Mouse (Mus musculus) neural tube, embryonic 15.5 days (tissue): ENCODE results near the gene Chia1. TPM values are rescaled to one million over a fixed set of nuclear protein-coding genes. Genes with fewer than 3 reads are reported as not detected.
"Not testable (repeated sequence)": the region's sequence is repeated elsewhere in the genome, so short reads cannot be mapped to it uniquely, and the experiment has no call there.

Experiments used
- ATAC-seq: fragments of 200-750 bp; cut with Nextera tagmentation; 2 replicates; pipeline ENCODE4 v1.8.0; 2017; ENCODE audit warnings: mild to moderate bottlenecking, moderate TSS enrichment, moderate library complexity; ENCODE audit not compliant: low FRiP score
- H3K27ac ChIP-seq: fragments of 300-500 bp; sonication (generic); replicated peaks from 2 replicates; pipeline ENCODE4 v1.5.1; 2015; ENCODE audit warnings: mild to moderate bottlenecking, inconsistent platforms
- H3K27me3 ChIP-seq: fragments of 300-500 bp; sonication (generic); replicated peaks from 2 replicates; pipeline ENCODE4 v1.6.1; 2015; ENCODE audit warnings: inconsistent platforms
- H3K36me3 ChIP-seq: fragments of 300-500 bp; sonication (generic); 2 replicates; pipeline ENCODE4 v1.6.1; 2015; ENCODE audit warnings: inconsistent platforms
- H3K4me1 ChIP-seq: fragments of 300-500 bp; sonication (generic); 2 replicates; pipeline ENCODE4 v1.6.1; 2015; ENCODE audit warnings: inconsistent platforms
- H3K4me2 ChIP-seq: fragments of 300-500 bp; sonication (generic); 2 replicates; pipeline ENCODE4 v1.6.1; 2015; ENCODE audit warnings: inconsistent platforms, mild to moderate bottlenecking, moderate library complexity
- H3K4me3 ChIP-seq: fragments of 300-500 bp; sonication (generic); replicated peaks from 2 replicates; pipeline ENCODE4 v1.5.1; 2015; ENCODE audit warnings: mild to moderate bottlenecking, inconsistent platforms
- H3K9ac ChIP-seq: fragments of 300-500 bp; sonication (generic); replicated peaks from 2 replicates; pipeline ENCODE4 v1.6.1; 2015; ENCODE audit warnings: mild to moderate bottlenecking, inconsistent platforms
- H3K9me3 ChIP-seq: fragments of 300-500 bp; sonication (generic); replicated peaks from 2 replicates; pipeline ENCODE4 v1.6.1; 2016; ENCODE audit warnings: inconsistent platforms
- WGBS: fragments of 180-500 bp; shearing (Covaris S2); methylation state at CpG from one replicate; pipeline ENCODE4 v1.1.7; 2015; ENCODE audit warnings: mixed read lengths; 5-methylcytosine and 5-hydroxymethylcytosine counted together
- polyA plus RNA-seq: library from polyadenylated mRNA; unstranded; fragments of >200 nt; fragmentation: Nextera tagmentation; extraction: Ambion mirVana; gene quantifications from 2 replicates; pipeline ENCODE4 v1.2.1, GENCODE M21; 2015

The Chia1 gene
- polyA plus RNA-seq, 1 experiment from 2014 or later: 1.0 TPM

DNA sequence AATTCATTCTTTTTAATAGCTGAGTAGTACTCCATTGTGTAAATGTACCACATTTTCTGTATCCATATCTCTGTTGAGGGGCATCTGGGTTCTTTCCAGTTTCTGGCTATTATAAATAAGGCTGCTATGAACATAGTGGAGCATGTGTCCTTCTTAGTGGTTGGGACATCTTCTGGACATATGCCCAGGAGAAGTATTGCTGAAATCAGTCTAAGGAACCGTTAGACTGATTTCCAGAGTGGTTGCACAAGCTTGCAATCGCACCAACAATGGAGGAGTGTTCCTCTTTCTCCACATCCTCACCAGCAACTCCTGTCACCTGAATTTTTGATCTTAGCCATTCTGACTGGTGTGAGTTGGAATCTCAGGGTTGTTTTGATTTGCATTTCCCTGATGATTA is 59.5 kb downstream of the Chia1 start:
- H3K27me3 ChIP-seq, H3K9me3 ChIP-seq, H3K36me3 ChIP-seq, H3K9ac ChIP-seq, H3K4me1 ChIP-seq, ATAC-seq, H3K4me3 ChIP-seq, H3K4me2 ChIP-seq, H3K27ac ChIP-seq: not testable (repeated sequence)
- 75% methylated on average over 2 of the region's 2 CpGs for WGBS

DNA sequence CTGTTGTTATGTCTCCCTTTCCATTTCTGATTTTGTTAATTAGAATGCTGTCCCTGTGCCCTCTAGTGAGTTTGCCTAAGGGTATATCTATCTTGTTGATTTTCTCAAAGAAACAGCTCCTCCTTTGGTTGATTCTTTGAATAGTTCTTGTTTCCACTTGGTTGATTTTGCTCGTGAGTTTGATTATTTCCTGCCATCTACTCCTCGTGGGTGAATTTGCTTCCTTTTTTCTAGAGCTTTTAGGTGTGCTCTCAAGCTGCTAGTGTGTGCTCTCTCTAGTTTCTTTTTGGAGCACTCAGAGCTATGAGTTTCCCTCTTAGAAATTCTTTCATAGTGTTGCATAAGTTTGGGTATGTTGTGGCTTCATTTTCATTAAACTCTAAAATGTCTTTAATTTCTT is 61.9 kb downstream of the Chia1 start:
- H3K9me3 ChIP-seq, H3K9ac ChIP-seq, H3K4me2 ChIP-seq, H3K4me1 ChIP-seq, ATAC-seq, H3K27ac ChIP-seq, H3K4me3 ChIP-seq, H3K36me3 ChIP-seq, H3K27me3 ChIP-seq: not testable (repeated sequence)
- WGBS: 61% methylated on average over 2 of the region's 2 CpGs

DNA sequence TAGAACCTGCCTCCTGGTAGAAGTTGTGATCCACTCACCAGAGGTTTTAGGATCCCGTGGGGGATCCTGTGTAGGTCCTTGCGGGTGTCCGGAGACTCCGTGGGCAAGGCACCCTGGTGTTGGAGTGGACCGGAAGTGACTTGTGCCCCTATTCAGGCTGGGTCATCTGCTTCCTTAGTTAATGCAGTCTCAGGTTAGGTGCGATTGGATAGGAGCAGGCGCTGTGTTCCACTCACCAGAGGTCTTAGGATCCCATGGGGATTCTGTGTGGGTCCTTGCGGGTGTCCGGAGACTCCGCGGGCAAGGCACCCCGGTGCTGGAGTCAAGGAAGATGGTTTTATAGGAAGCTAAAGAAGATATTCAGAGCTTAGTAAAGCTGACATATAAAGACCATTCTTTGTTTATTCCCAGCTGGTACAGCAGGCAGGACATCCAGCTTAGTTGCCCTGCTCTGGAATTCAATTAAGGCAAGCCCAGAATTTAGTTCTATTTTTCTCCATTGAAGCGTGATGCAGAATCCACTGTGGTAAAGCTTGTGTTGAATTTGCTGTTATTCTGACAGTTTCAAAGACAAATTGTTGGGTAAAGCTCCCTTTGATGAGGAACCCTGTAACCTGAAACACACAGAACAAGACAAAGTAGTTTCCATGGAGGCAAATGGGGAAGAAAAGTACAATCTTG is 64.6 kb downstream of the Chia1 start:
- no peak overlapping the region for H3K4me3 ChIP-seq
- H3K36me3 ChIP-seq: no peaks in the 10 kb centered on the region
- H3K4me1 ChIP-seq: no peaks in the 10 kb centered on the region
- WGBS: 91% methylated on average over 13 of the region's 13 CpGs
- peaks cover 15% of the 10 kb centered on the region; the same call in 1 of the 2 replicates for H3K9me3 ChIP-seq
- no peak overlapping the region for H3K27ac ChIP-seq
- no peaks in the 10 kb centered on the region for H3K27me3 ChIP-seq
- H3K9ac ChIP-seq: no peak overlapping the region
- H3K4me2 ChIP-seq: no peak overlapping the region
- no peak for ATAC-seq

Other genes with a start within 250 kb of the Chia1 start
- 0.27 and 0.42 TPM in 2 replicates for gene Adora3, start 242.4 kb upstream of the Chia1 start, polyA plus RNA-seq
- not detected in 2 replicates for gene Tmigd3, start 242.3 kb upstream of the Chia1 start, polyA plus RNA-seq
- 0.54 and 1.8 TPM in 2 replicates for gene I830077J02Rik, start 180.6 kb upstream of the Chia1 start, polyA plus RNA-seq
- gene Wdr77, start 153.9 kb upstream of the Chia1 start, polyA plus RNA-seq: 86.7 and 104 TPM in 2 replicates
- 581 and 593 TPM in 2 replicates for gene Atp5f1, start 153.1 kb upstream of the Chia1 start, polyA plus RNA-seq
- 3.6 and 4.3 TPM in 2 replicates for gene Ovgp1, start 139.5 kb upstream of the Chia1 start, polyA plus RNA-seq
- 3.2 and 3.6 TPM in 2 replicates for gene Pifo, start 98.6 kb upstream of the Chia1 start, polyA plus RNA-seq
- not detected in 2 replicates for gene Chil5, start 80.4 kb upstream of the Chia1 start, polyA plus RNA-seq
- gene Chil3, start 54.3 kb downstream of the Chia1 start, polyA plus RNA-seq: 0.40 TPM in 1 of 2 replicates, not detected in the other
- gene Chil4, start 106.3 kb downstream of the Chia1 start, polyA plus RNA-seq: 0.38 TPM in 1 of 2 replicates, not detected in the other